Mouse (Mus musculus) lung, postnatal 4 days (tissue): ENCODE results near the gene Zbp1.

Source experiments
- DNase-seq, 2 experiments: peaks; one replicate each; pipeline ENCODE4 v3.0.0; 2021

Gene Zbp1

GRCm38 (mm10) chr2:173209091-173209815 lies 9.5 kb downstream of the Zbp1 start:
- DNase-seq, result peak in 1 of 2 experiments; percentile 7

- peak in 1 of 2 experiments; percentile 11 for DNase-seq
Measured at GRCm38 (mm10) chr2:173207051-173207450, 11.7 kb downstream of the Zbp1 start.

- DNase-seq, result peak in 1 of 2 experiments; percentile 23
Measured at GRCm38 (mm10) chr2:173205563-173206099, 13.1 kb downstream of the Zbp1 start.

- DNase-seq, result peak in 1 of 2 experiments; percentile 9
Measured at GRCm38 (mm10) chr2:173204671-173205070, 14.1 kb downstream of the Zbp1 start.

GRCm38 (mm10) chr2:173203726-173204125 lies 15.0 kb downstream of the Zbp1 start:
- peak in 1 of 2 experiments; percentile 11 for DNase-seq

- DNase-seq, result peak in 1 of 2 experiments; percentile 13
Measured at GRCm38 (mm10) chr2:173202924-173203689, 15.6 kb downstream of the Zbp1 start.

GRCm38 (mm10) chr2:173194796-173195195 lies 23.9 kb downstream of the Zbp1 start:
- no peak for DNase-seq

GRCm38 (mm10) chr2:173187182-173187855 lies 31.4 kb downstream of the Zbp1 start:
- peak; percentile 36 to 45 for DNase-seq

GRCm38 (mm10) chr2:173186047-173186943 lies 32.4 kb downstream of the Zbp1 start:
- peak; percentile 78 to 86 for DNase-seq

GRCm38 (mm10) chr2:173185282-173185681 lies 33.4 kb downstream of the Zbp1 start:
- no peak for DNase-seq

GRCm38 (mm10) chr2:173184475-173185080 lies 34.1 kb downstream of the Zbp1 start:
- DNase-seq, result peak in 1 of 2 experiments; percentile 24

- peak; percentile 31 to 70 for DNase-seq
Measured at GRCm38 (mm10) chr2:173183836-173184460, 34.8 kb downstream of the Zbp1 start.

- peak in 1 of 2 experiments; percentile 12 for DNase-seq
Measured at GRCm38 (mm10) chr2:173183311-173183710, 35.4 kb downstream of the Zbp1 start.

- peak in 1 of 2 experiments; percentile 14 for DNase-seq
Measured at GRCm38 (mm10) chr2:173182796-173183195, 35.9 kb downstream of the Zbp1 start.

- no peak for DNase-seq
Measured at GRCm38 (mm10) chr2:173181901-173182300, 36.8 kb downstream of the Zbp1 start.

- DNase-seq, result no peak
Measured at GRCm38 (mm10) chr2:173181486-173181885, 37.2 kb downstream of the Zbp1 start.

GRCm38 (mm10) chr2:173180721-173181388 lies 37.9 kb downstream of the Zbp1 start:
- DNase-seq, result no peak

GRCm38 (mm10) chr2:173180026-173180425 lies 38.7 kb downstream of the Zbp1 start:
- DNase-seq, result no peak

GRCm38 (mm10) chr2:173179046-173179445 lies 39.7 kb downstream of the Zbp1 start:
- peak in 1 of 2 experiments; percentile 16 for DNase-seq

- peak in 1 of 2 experiments; percentile 22 for DNase-seq
Measured at GRCm38 (mm10) chr2:173177951-173178350, 40.8 kb downstream of the Zbp1 start.
